Mouse (Mus musculus) embryonic fibroblast, embryonic 13.5 days (primary cell): ENCODE measurements around the gene Eif2b1.

Experiments
- CTCF ChIP-seq: IDR thresholded peaks from 2 replicates; pipeline ENCODE4 v1.5.1; 2011; ENCODE audit warnings: mild to moderate bottlenecking, control low read depth, low read length, moderate library complexity, borderline replicate concordance; ENCODE audit not compliant: insufficient read depth
- POLR2A ChIP-seq: IDR thresholded peaks from 2 replicates; pipeline ENCODE4 v1.6.1; 2011; ENCODE audit warnings: low read depth, mild to moderate bottlenecking, control low read depth, low read length, moderate library complexity

GRCm38 (mm10) chr5:124602349-124602748 is 23.4 kb upstream of the Eif2b1 start:
- TF ChIP-seq CTCF (no peak), POLR2A (no peak)
